Mouse (Mus musculus): ENCODE data around the gene Nacc1.

- TF ChIP-seq POLR2A (IDR thresholded peaks at IDR 0.05; ENCODE audit: control insufficient read depth, extremely low read depth, insufficient read depth, low read length, poor library complexity) (no peak), CTCF (IDR thresholded peaks at IDR 0.05; ENCODE audit: borderline replicate concordance, control insufficient read depth, extremely low read depth, insufficient read depth, low read length, poor library complexity) (no peak)
Measured at GRCm38 (mm10) chr8:84695140-84695539, 7.5 kb upstream of the Nacc1 start.

All from thymus, adult 2 months (tissue).